Mouse (Mus musculus): ENCODE data around the gene Tmem234.
"Not testable (repeated sequence)": the region's sequence is repeated elsewhere in the genome, so short reads cannot be mapped to it uniquely, and the experiment has no call there.

The Tmem234 gene

GRCm38 (mm10) chr4:129600233-129601158, at the start of gene Tmem234, which contains the start of gene Eif3i:
TSS of gene Tmem234 (plus strand) at chr4:129600668.
TSS of gene Eif3i (minus strand) at chr4:129600648.
- DNase-seq = peak; percentile 83

GRCm38 (mm10) chr4:129554512-129554911, 46.0 kb upstream of the Tmem234 start:
- DNase-seq = not testable (repeated sequence)

- peak; percentile 55 for DNase-seq
These were observed 45.0 kb upstream of the Tmem234 start for GRCm38 (mm10) chr4:129555421-129555861.

DNA sequence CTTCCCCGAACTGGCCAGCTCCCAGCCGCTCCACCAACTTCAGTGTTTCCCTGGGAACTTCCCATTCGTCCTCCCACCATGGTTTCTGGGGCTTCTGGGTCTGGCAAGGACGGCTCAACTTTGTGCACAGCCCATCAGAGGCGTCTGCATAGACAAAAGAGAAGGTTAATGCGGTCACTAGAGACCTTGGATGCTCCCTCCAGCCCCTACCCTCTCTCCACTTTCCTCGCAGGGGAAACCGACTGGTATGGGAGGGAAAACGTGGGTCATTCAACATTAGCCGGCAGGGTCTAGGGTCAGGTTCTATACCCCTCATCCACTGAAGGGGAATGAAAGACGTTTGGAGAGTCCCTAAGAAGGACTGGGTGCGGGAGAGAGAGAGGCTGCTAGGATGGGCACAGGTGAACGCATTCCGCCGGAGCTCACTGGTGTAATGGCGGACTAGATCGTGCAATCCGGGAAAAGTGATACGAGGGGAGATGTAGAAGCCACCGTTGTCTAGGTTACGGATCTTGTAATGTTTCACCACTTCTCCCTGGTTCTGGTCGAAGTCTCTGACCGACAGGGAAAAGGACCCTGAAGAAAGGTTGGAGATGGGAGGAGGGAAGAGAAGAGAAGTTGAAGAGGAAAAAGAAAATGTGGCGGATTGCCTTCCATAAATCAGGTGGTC, 44.5 kb upstream of the Tmem234 start:
- no peak for DNase-seq

- peak; percentile 81 for DNase-seq
These were observed 43.8 kb upstream of the Tmem234 start for GRCm38 (mm10) chr4:129556532-129557223.

- DNase-seq = no peak
These were observed 43.1 kb upstream of the Tmem234 start for GRCm38 (mm10) chr4:129557256-129557808.

- DNase-seq = no peak
These were observed 42.0 kb upstream of the Tmem234 start for GRCm38 (mm10) chr4:129558321-129558955.

- DNase-seq = no peak
These were observed 39.3 kb upstream of the Tmem234 start for GRCm38 (mm10) chr4:129561184-129561583.

DNA sequence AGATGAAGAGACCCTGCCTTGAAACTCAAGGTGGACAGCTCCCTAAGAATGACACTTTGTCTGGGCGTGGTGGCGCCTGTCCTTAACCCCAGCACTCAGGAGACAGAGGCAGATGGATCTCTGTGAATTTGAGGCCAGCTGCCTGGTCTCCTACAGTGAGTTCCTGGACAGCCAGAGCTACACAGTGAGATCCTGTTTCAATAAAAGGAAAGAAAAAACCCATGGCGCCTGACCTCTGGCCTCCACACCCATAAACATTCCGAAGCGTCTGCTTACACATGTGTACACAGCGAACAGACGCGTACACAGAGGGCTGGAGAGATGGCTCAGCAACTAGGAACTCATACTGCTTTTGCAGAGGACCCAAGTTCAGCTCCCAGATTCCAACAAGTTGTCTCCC, 36.8 kb upstream of the Tmem234 start:
- DNase-seq = no peak

DNA sequence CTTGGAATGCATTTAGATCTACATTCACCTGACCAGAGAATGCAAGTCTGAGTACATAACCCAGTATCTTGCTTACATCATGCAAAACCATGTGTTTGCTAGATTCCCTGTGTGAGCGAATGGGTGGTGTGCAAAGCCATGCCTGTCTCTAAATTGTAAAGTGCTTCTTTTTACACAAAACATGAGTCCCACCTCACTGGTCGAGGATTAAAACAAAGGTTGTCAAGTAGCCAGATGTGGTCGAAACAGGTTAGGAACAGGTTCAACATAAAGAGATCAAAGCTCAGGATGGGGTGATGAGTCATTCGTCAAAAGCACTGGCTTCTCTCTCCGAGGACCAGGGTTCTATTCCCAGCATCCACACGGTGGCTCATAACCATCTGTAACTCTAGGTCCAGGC, 35.3 kb upstream of the Tmem234 start:
- DNase-seq = no peak

DNA sequence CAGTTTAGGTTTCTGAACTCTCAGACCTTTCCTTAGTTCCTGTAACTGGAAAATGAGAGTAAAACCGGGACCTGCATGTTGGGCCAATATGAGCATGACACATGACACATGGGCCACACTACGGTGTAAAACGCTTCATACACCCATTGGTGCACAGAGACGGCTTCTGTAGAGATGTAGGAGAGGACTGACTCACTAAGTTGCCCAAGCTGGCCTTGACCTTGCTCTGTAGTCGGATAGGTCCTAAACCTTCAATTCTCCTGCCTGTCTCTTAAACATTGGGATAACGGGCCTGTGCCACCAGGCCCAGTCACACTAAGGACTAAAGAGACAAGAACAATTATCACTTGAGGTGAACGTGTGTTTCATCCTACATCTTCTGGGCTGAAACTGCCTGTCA, 32.1 kb upstream of the Tmem234 start:
- no peak for DNase-seq

GRCm38 (mm10) chr4:129570028-129570427, 30.4 kb upstream of the Tmem234 start:
- DNase-seq = no peak

DNA sequence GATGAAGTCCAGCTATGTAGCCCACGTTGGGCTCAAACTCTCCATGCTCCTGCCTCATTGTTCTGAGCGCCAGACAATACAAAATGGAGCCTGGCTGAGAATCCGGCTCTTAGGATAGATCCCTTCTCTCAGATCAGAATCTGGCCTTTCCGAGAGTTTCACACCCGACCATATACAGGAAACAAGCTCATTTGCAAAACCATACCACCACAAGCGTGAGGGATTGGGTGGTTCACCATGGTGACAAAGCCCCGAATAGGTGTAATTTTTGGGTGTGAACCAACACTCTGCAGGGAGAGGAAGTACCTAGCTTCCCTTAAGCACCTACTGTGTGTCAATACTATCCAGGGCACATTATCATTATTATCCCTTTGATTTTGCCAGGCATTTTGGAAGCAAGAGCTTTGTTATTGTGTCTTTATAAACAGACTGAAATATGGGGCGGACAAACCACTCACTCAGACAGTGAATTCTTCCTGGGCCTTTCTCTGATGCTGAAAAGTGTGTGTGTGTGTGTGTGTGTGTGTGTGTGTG, 28.9 kb upstream of the Tmem234 start:
- no peak for DNase-seq

DNA sequence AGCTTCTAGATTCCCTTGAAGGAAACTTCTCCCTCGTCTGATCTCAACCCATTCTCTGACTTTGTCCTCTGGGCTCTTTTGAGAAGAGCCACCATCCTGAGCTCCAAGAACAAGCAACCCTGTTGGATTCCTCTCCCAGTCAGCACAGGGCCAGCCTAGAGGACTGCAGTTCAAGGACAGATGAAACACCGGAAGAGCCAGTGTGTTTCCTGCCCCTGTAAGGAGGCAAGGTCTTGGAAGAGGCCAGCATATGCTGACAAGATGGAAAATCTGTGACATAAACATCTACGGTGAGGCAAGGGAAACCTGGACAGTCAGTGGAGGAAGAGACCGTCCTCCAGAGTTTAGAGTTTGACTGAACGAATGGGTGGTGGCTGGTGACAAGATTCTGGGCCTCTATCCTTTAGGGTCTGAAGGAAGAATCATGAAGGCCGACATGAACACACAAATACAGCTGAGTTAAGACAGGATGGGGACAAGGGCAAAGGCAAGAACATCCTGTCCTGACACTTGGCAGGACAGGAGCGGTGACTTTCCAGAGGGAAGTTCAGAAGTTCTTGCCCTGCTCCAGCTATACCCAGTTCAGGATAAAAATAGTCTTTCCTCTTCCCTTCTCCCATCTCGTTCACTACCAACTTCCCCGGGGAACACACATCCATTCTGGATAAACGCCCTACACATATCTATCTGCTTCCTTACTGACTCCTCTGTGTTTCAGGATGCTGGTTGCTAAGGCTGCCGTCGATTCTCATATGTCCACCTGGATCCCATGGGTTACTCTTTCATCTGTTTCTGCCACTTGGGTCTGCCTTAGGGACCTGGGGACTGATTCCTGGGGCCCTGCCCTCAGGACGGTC, 28.0 kb upstream of the Tmem234 start:
- DNase-seq = no peak

DNA sequence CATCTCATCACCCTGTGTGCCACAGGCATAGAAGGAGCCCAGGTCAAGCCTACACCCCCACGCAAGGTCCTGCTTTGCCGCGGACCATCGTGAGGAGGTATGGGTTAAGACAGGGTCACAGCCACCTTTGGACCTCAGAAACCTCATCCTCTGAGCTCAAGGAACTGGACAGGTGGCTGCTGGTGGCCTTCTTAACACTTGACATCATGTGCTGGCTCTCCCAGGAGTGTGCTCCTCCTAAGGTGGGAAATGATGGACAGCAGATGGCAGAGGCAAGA, 27.4 kb upstream of the Tmem234 start:
- no peak for DNase-seq

DNA sequence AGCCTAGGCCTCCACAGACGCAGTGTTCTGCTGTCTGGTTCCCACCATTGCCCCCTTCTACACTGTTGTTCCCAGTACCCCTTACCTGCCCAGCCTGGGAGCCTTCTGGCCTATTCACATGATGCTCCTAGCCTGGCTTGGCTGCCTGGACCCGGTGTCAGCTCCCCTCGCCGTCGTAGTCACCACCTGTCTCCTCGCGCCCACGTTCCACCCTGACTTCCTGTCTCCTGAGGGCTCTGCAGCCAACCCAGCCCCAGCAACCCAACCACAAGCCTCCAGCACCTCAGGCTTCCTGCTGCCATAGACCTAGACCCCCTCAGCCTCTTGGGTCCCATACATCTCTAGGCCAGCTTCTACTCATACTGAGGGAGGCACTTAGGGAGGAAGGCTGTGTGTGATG, 27.0 kb upstream of the Tmem234 start, which contains the start of gene Lck:
Gene Lck, minus strand, starts transcription at position 212 of the 400 bp plus-strand sequence.
- DNase-seq = no peak

GRCm38 (mm10) chr4:129575171-129575844, 25.2 kb upstream of the Tmem234 start:
- DNase-seq = no peak

- peak; percentile 68 for DNase-seq
These were observed 23.5 kb upstream of the Tmem234 start for GRCm38 (mm10) chr4:129576863-129577491.

DNA sequence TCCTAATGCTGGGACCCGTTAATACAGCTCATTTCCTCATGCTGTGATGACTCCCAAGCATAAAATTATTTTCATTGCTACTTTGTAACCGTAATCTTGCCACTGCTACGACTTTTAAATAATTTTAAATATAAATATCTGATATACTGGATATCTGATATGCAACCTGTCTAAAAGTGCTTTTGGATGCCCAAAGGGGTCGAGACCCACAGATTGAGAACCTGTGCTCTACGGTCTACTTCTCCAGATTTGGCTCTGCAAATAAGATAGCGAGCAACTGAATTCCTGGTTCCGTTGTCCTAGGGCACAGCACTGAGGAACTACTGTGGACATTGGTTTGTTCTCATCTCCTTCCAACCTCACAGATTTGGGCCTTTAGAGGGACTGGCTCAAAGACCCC, 22.8 kb upstream of the Tmem234 start:
- no peak for DNase-seq

GRCm38 (mm10) chr4:129578466-129578865, 22.0 kb upstream of the Tmem234 start, which contains the start of gene Fam167b:
TSS of gene Fam167b (minus strand) at chr4:129578549.
- DNase-seq = no peak
